Mouse (Mus musculus) heart, embryonic 16.5 days (tissue): ENCODE measurements around the gene Vipas39. TPM values are rescaled to one million over a fixed set of nuclear protein-coding genes. Genes with fewer than 3 reads are reported as not detected.

Experiments used
- ATAC-seq: fragments of 200-750 bp; cut with Nextera tagmentation; replicated peaks from 2 replicates; pipeline ENCODE4 v1.8.0; 2017; ENCODE audit warnings: moderate number of reproducible peaks; ENCODE audit not compliant: insufficient read depth, low FRiP score; ENCODE audit errors: extremely low read depth
- H3K27ac ChIP-seq: fragments of 300-500 bp; sonication (generic); 2 replicates; pipeline ENCODE4 v1.5.1; 2014; ENCODE audit warnings: mild to moderate bottlenecking, low read length, control low read depth, moderate library complexity
- H3K27me3 ChIP-seq: fragments of 300-500 bp; sonication (generic); 2 replicates; pipeline ENCODE4 v1.6.1; 2014; ENCODE audit warnings: low read length, mixed read lengths; ENCODE audit not compliant: control insufficient read depth, insufficient read depth
- H3K36me3 ChIP-seq: fragments of 300-500 bp; sonication (generic); 2 replicates; pipeline ENCODE4 v1.6.1; 2014; ENCODE audit not compliant: control insufficient read depth, insufficient read depth
- H3K4me1 ChIP-seq: fragments of 300-500 bp; sonication (generic); 2 replicates; pipeline ENCODE4 v1.6.1; 2014; ENCODE audit warnings: low read length, mixed read lengths; ENCODE audit not compliant: control insufficient read depth, insufficient read depth
- H3K4me2 ChIP-seq: fragments of 300-500 bp; sonication (generic); 2 replicates; pipeline ENCODE4 v1.6.1; 2014; ENCODE audit warnings: low read depth, mild to moderate bottlenecking, control low read depth, low read length
- H3K4me3 ChIP-seq: fragments of 300-500 bp; sonication (generic); 2 replicates; pipeline ENCODE4 v1.5.1; 2014; ENCODE audit warnings: mild to moderate bottlenecking, control low read depth, low read length
- H3K9ac ChIP-seq: fragments of 300-500 bp; sonication (generic); 2 replicates; pipeline ENCODE4 v1.6.1; 2014; ENCODE audit warnings: low read length, control low read depth
- H3K9me3 ChIP-seq: fragments of 300-500 bp; sonication (generic); replicated peaks from 2 replicates; pipeline ENCODE4 v1.6.1; 2016; ENCODE audit warnings: low read length; ENCODE audit not compliant: control insufficient read depth
- WGBS: fragments of 180-500 bp; shearing (Covaris S2); extraction: QIAGEN DNeasy Blood & Tissue Kit; methylation state at CpG from one replicate; pipeline ENCODE4 v1.1.7; 2014; 5-methylcytosine and 5-hydroxymethylcytosine counted together
- polyA plus RNA-seq: library from polyadenylated mRNA; unstranded; fragments of >200 nt; fragmentation: Nextera tagmentation; extraction: Ambion mirVana; gene quantifications from 2 replicates; pipeline ENCODE4 v1.2.1, GENCODE M21; 2015

Vipas39 gene
- polyA plus RNA-seq, 1 experiment from 2014 or later = 35.2 TPM

- H3K4me3 ChIP-seq = no peak overlapping the region
- no peaks in the 10 kb centered on the region; the same call in 1 of the 2 replicates for H3K27me3 ChIP-seq
- H3K4me2 ChIP-seq = no peak overlapping the region
- no peaks in the 10 kb centered on the region for H3K9me3 ChIP-seq
- no peak overlapping the region for H3K27ac ChIP-seq
- WGBS = 63% methylated on average over 6 of the region's 6 CpGs
- ATAC-seq = no peak
- H3K4me1 ChIP-seq = no peaks in the 10 kb centered on the region
- no peaks in the 10 kb centered on the region for H3K36me3 ChIP-seq
- no peak overlapping the region for H3K9ac ChIP-seq
Measured at GRCm38 (mm10) chr12:87293934-87294333, 27.9 kb upstream of the Vipas39 start.

- no peak for ATAC-seq
- Histone ChIP-seq H3K9ac (no peak overlapping the region), H3K4me2 (no peak overlapping the region), H3K36me3 (no peaks in the 10 kb centered on the region), H3K27me3 (no peaks in the 10 kb centered on the region), H3K27ac (no peak overlapping the region), H3K9me3 (no peaks in the 10 kb centered on the region), H3K4me1 (no peaks in the 10 kb centered on the region), H3K4me3 (no peak overlapping the region)
- WGBS = 91% methylated on average over 5 of the region's 5 CpGs
Measured at GRCm38 (mm10) chr12:87289100-87289499, 23.0 kb upstream of the Vipas39 start.

GRCm38 (mm10) chr12:87284726-87285125, 18.7 kb upstream of the Vipas39 start:
- ATAC-seq = no peak
- H3K9me3 ChIP-seq = no peaks in the 10 kb centered on the region
- H3K4me1 ChIP-seq = peaks cover 3% of the 10 kb centered on the region
- no peak overlapping the region for H3K4me2 ChIP-seq
- no peak overlapping the region for H3K9ac ChIP-seq
- no peaks in the 10 kb centered on the region for H3K27me3 ChIP-seq
- WGBS = 78% methylated on average over 5 of the region's 5 CpGs
- H3K4me3 ChIP-seq = no peak overlapping the region
- no peaks in the 10 kb centered on the region for H3K36me3 ChIP-seq
- no peak overlapping the region for H3K27ac ChIP-seq

- no peak overlapping the region for H3K4me2 ChIP-seq
- ATAC-seq = no peak
- H3K27me3 ChIP-seq = no peaks in the 10 kb centered on the region
- 76% methylated on average over 4 of the region's 4 CpGs for WGBS
- no peaks in the 10 kb centered on the region for H3K9me3 ChIP-seq
- H3K27ac ChIP-seq = no peak overlapping the region
- no peak overlapping the region for H3K9ac ChIP-seq
- H3K4me3 ChIP-seq = no peak overlapping the region
- H3K36me3 ChIP-seq = no peaks in the 10 kb centered on the region
- peaks cover 8% of the 10 kb centered on the region for H3K4me1 ChIP-seq
Measured at GRCm38 (mm10) chr12:87284268-87284667, 18.2 kb upstream of the Vipas39 start.

GRCm38 (mm10) chr12:87283706-87284105, 17.6 kb upstream of the Vipas39 start:
- H3K4me1 ChIP-seq = peaks cover 13% of the 10 kb centered on the region
- no peak overlapping the region for H3K27ac ChIP-seq
- no peaks in the 10 kb centered on the region for H3K9me3 ChIP-seq
- no peaks in the 10 kb centered on the region for H3K27me3 ChIP-seq
- H3K4me2 ChIP-seq = no peak overlapping the region
- no peaks in the 10 kb centered on the region for H3K36me3 ChIP-seq
- no peak overlapping the region for H3K9ac ChIP-seq
- no peak for ATAC-seq
- 76% methylated on average over 7 of the region's 7 CpGs for WGBS
- H3K4me3 ChIP-seq = no peak overlapping the region

GRCm38 (mm10) chr12:87282743-87283142, 16.7 kb upstream of the Vipas39 start:
- no peaks in the 10 kb centered on the region for H3K27me3 ChIP-seq
- 92% methylated on average over 4 of the region's 4 CpGs for WGBS
- no peaks in the 10 kb centered on the region for H3K36me3 ChIP-seq
- no peak overlapping the region for H3K4me3 ChIP-seq
- H3K4me2 ChIP-seq = no peak overlapping the region
- no peaks in the 10 kb centered on the region for H3K9me3 ChIP-seq
- peaks cover 22% of the 10 kb centered on the region for H3K4me1 ChIP-seq
- H3K27ac ChIP-seq = no peak overlapping the region
- ATAC-seq = no peak
- H3K9ac ChIP-seq = no peak overlapping the region

GRCm38 (mm10) chr12:87281766-87282165, 15.7 kb upstream of the Vipas39 start:
- no peaks in the 10 kb centered on the region for H3K9me3 ChIP-seq
- H3K27me3 ChIP-seq = no peaks in the 10 kb centered on the region
- ATAC-seq = no peak
- H3K4me1 ChIP-seq = peaks cover 22% of the 10 kb centered on the region
- H3K4me2 ChIP-seq = no peak overlapping the region
- no peaks in the 10 kb centered on the region for H3K36me3 ChIP-seq
- no peak overlapping the region for H3K27ac ChIP-seq
- H3K4me3 ChIP-seq = no peak overlapping the region
- WGBS = 59% methylated on average over 1 of the region's 1 CpGs
- H3K9ac ChIP-seq = no peak overlapping the region

GRCm38 (mm10) chr12:87279879-87280278, 13.8 kb upstream of the Vipas39 start:
- Histone ChIP-seq H3K27ac (no peak overlapping the region), H3K4me1 (peaks cover 22% of the 10 kb centered on the region), H3K27me3 (no peaks in the 10 kb centered on the region), H3K4me2 (no peak overlapping the region), H3K9ac (no peak overlapping the region), H3K36me3 (peaks cover 13% of the 10 kb centered on the region), H3K4me3 (no peak overlapping the region), H3K9me3 (no peaks in the 10 kb centered on the region)
- ATAC-seq = no peak
- 46% methylated on average over 14 of the region's 14 CpGs for WGBS

- WGBS = 43% methylated on average over 3 of the region's 3 CpGs
- no peak overlapping the region for H3K9ac ChIP-seq
- no peaks in the 10 kb centered on the region for H3K27me3 ChIP-seq
- no peak for ATAC-seq
- H3K9me3 ChIP-seq = no peaks in the 10 kb centered on the region
- H3K4me3 ChIP-seq = no peak overlapping the region
- peaks cover 22% of the 10 kb centered on the region for H3K4me1 ChIP-seq
- no peak overlapping the region for H3K4me2 ChIP-seq
- H3K27ac ChIP-seq = no peak overlapping the region; the same call in 1 of the 2 replicates
- H3K36me3 ChIP-seq = peaks cover 18% of the 10 kb centered on the region
Measured at GRCm38 (mm10) chr12:87279350-87279749, 13.3 kb upstream of the Vipas39 start.
